Mouse (Mus musculus) skeletal muscle tissue, postnatal 0 days (tissue): ENCODE measurements around the gene Wdr91. TPM values are rescaled to one million over a fixed set of nuclear protein-coding genes. Genes with fewer than 3 reads are reported as not detected.

Source experiments
- polyA plus RNA-seq: library from polyadenylated mRNA; unstranded; fragments of >200 nt; fragmentation: Nextera tagmentation; extraction: Ambion mirVana; gene quantifications from 2 replicates; pipeline ENCODE4 v1.2.1, GENCODE M21; 2015

The Wdr91 gene
- 5.9 and 6.1 TPM in 2 replicates for polyA plus RNA-seq

DNA sequence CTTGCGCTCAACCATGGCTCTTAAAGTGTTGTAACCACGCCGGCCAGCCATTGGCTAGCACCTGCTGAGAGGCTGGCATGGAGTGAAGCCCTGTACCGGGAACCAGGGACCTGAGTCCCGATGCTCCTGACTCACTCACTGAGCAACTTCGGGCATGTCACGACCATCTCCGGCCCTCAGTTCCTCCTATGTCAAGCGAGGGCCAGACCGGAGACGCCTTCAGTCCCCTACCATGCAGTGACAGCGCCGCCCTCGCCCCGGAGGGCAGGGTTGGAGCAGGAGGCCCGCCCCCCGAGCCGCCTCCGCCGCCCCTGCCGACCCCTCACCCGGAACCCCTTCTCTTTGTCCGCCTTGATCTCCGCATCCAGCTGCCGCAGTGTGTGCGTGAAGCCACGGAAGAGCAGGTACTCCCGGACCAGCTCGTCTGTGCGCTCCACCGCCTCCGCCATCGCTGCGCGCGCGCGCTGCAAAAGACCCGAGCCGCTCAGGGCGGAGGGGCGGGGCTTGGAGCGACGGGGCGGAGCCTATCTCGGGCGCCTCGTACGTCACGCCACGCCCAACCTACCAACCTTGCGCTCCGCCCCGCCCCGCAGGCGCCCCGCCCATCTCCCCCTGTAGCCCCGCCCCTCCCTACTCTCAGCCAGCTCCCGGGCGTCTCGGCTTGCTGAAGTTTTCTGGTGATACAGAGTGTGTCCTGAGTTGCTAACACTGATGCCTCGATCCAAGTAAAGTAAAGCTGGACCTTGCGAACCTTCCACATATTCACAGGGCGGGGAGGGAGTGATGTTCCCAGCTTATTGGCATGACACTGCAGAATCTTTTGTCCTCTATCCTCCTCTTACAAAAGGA, at the start of gene Wdr91:
TSS of gene Wdr91 (minus strand) at position 506 of the 849 bp plus-strand sequence.

DNA sequence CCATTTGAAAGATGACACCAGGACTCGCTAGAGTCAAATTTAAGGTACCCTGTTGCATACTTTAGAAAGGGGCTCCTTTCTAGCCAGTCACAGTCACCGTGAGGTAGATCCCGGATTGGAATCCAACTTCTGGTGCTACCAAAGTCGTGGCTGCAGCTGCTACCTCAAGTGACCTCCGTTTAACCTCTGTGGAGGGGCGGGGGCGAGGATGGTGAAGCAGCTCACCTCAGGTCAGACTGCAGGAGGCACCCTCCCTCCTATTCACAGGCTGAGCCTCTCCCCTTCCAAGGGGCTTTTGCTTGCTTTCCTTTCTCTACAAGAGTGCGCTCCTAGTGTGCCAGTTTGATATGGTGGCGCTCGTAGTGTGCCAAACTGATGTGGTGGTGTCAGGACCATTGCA, 9.3 kb upstream of the Wdr91 start, which contains the start of gene Stra8:
TSS of gene Stra8 (plus strand) at position 208 of the 400 bp plus-strand sequence.

DNA sequence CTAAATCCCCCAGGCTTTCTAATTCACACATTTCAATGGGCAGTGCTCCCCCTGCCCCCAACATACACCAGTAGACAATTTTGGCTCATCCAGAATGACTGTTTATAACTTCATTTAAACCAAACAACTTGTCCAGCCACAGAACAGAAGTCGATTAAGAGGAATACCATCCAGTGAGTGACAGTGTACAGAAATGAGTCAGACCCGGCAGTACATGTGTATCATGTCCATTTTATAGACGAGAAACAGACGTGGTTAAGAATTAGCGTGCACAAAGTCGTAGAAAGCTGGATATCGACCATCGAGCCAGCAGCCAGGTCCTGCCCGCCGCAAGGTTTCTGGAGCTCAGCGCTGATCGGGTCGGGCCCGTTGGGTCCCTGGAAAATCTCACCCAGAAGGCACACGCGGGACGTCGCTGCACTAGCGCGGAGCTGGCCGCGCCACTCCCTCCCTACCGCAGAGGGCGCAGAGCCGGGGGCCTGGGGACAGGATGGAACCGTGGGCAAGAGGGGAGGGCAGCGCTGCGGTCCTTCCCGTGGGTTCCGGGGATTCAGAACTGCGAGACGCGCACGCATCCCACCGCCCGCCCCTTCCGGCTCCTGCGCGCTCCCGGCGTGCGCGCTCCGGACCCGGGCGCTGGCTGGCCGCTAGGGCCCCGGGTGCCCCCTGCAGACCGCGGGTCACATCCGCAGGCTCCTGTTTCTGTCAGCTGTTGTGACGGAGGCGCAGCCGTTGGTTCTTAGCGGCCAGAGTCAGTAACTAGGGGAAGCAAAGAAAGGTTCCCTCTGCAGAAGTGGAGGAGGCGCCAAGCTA, 33.0 kb downstream of the Wdr91 start, which contains the start of gene Cyren:
TSS of gene Cyren (minus strand) at position 552 of the 813 bp plus-strand sequence.

DNA sequence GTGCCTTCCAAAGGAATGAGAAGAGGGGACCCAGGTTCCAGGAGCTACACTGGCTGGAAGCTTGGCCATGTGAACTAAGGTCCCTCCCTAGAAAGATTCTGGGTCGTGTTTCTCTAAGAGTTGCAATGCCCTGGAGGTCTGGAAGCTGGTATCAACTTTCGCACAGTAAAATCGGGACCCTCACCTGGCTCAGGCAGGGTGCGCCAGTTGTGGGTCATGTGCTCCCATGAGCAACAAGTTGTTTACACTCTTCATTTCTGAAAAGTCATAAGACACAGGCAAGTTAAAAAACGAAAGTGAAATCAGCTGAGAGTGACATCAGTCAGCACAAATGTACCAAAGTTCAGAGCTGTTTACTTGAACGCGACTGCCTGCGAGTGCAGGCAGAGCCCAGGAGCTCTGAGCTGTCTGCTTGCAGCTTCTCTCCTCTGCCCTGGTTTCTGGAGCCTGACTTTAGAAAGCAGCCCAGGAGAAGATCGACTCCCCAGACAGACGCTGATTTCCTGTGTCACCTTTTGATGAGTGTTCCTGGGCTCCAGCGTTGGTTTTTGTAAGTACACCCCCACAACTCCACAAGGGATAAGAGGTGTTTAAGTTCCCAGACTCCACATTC, 47.8 kb downstream of the Wdr91 start, which contains the start of gene Tmem140:
TSS of gene Tmem140 (plus strand) at position 356 of the 613 bp plus-strand sequence.

Other genes starting within 250 kb of the Wdr91 start
- gene Agbl3, start 130.4 kb downstream of the Wdr91 start, polyA plus RNA-seq: 6.7 and 9.2 TPM in 2 replicates
- gene Tmem140, start 47.7 kb downstream of the Wdr91 start, polyA plus RNA-seq: 7.6 and 9.4 TPM in 2 replicates
- gene Cyren, start 32.8 kb downstream of the Wdr91 start, polyA plus RNA-seq: 5.3 and 5.4 TPM in 2 replicates
- not detected in 2 replicates for gene Stra8, start 9.3 kb upstream of the Wdr91 start, polyA plus RNA-seq
- 0.07 and 0.12 TPM in 2 replicates for gene Slc23a4, start 77.5 kb upstream of the Wdr91 start, polyA plus RNA-seq
- gene Cnot4, start 222.8 kb upstream of the Wdr91 start, polyA plus RNA-seq: 13.8 and 15.1 TPM in 2 replicates